Mouse (Mus musculus) C2C12 (cell line): ENCODE results near the gene Ocrl. TPM values are rescaled to one million over a fixed set of nuclear protein-coding genes. Genes with fewer than 3 reads are reported as not detected.

Experiments
- H3K27me3 ChIP-seq: one replicate; pipeline ENCODE4 v1.6.1; 2011; ENCODE audit not compliant: control insufficient read depth, insufficient read depth, insufficient read length
- H3K36me3 ChIP-seq: one replicate; pipeline ENCODE4 v1.6.1; 2011; ENCODE audit not compliant: control insufficient read depth, insufficient read depth
- H3K4me3 ChIP-seq: one replicate; pipeline ENCODE4 v1.5.1; 2011; ENCODE audit warnings: mild to moderate bottlenecking, control low read depth; ENCODE audit not compliant: poor library complexity, insufficient read depth, severe bottlenecking
- H3K79me2 ChIP-seq: one replicate; pipeline ENCODE4 v1.6.1; 2011; ENCODE audit not compliant: control insufficient read depth, insufficient read depth
- H3K79me3 ChIP-seq: one replicate; pipeline ENCODE4 v1.6.1; 2011; ENCODE audit warnings: low read depth, control low read depth
- H3ac ChIP-seq: one replicate; pipeline ENCODE3; 2011; ENCODE audit warnings: low read depth; ENCODE audit not compliant: control insufficient read depth, insufficient read length
- CEBPB ChIP-seq: IDR thresholded peaks from one replicate; pipeline ENCODE4 v1.6.1; 2011; ENCODE audit warnings: low read depth, mild to moderate bottlenecking, control low read depth, moderate library complexity
- CTCF ChIP-seq: IDR thresholded peaks from one replicate; pipeline ENCODE4 v1.5.1; 2011; ENCODE audit not compliant: control insufficient read depth, insufficient read depth, insufficient read length
- FOSL1 ChIP-seq: IDR thresholded peaks from one replicate; pipeline ENCODE4 v1.8.0; 2011; ENCODE audit warnings: mild to moderate bottlenecking, low read length; ENCODE audit not compliant: poor library complexity, insufficient read depth, severe bottlenecking
- MAX ChIP-seq: IDR thresholded peaks from one replicate; pipeline ENCODE4 v1.6.1; 2011; ENCODE audit warnings: mild to moderate bottlenecking, control low read depth
- MYOD1 ChIP-seq: IDR thresholded peaks from one replicate; pipeline ENCODE4 v1.6.1; 2011; ENCODE audit warnings: low read depth; ENCODE audit not compliant: control insufficient read depth, insufficient read length
- MYOG ChIP-seq: IDR thresholded peaks from one replicate; pipeline ENCODE4 v1.6.1; 2011; ENCODE audit not compliant: control insufficient read depth, insufficient read length; ENCODE audit errors: extremely low read depth
- USF1 ChIP-seq: IDR thresholded peaks from one replicate; pipeline ENCODE4 v1.6.1; 2011; ENCODE audit warnings: low read depth, mild to moderate bottlenecking, control low read depth, moderate library complexity
- polyA plus RNA-seq: library from polyadenylated mRNA; unstranded; fragments of >200 nt; fragmentation: generic; extraction: Trizol; gene quantifications from one replicate; pipeline ENCODE4 v1.2.1, GENCODE M21; 2012; ENCODE audit warnings: missing spikeins

Ocrl gene
- polyA plus RNA-seq, 1 experiment: 4.8 TPM

- no peaks in the 10 kb centered on the region for H3K79me3 ChIP-seq
- no peaks in the 10 kb centered on the region for H3K79me2 ChIP-seq
- H3K27me3 ChIP-seq: no peaks in the 10 kb centered on the region
- no peak overlapping the region for H3ac ChIP-seq
- TF ChIP-seq FOSL1: no peak
- no peak for TF ChIP-seq USF1
- TF ChIP-seq MYOG: no peak
- TF ChIP-seq MYOD1: no peak
- no peak for TF ChIP-seq CEBPB
- no peak for TF ChIP-seq MAX
- no peak for TF ChIP-seq CTCF
- H3K36me3 ChIP-seq: no peaks in the 10 kb centered on the region
- no peak overlapping the region for H3K4me3 ChIP-seq
These were observed 99.5 kb downstream of the Ocrl start for GRCm38 (mm10) chrX:48011656-48012055.

Other genes with a start within 250 kb of the Ocrl start
- gene Smarca1, start 19.4 kb upstream of the Ocrl start, polyA plus RNA-seq: 0.01 TPM
- gene Apln, start 122.5 kb downstream of the Ocrl start, polyA plus RNA-seq: 6.5 TPM
- 0.11 TPM for gene Xpnpep2, start 196.3 kb downstream of the Ocrl start, polyA plus RNA-seq
- gene Sash3, start 234.0 kb downstream of the Ocrl start, polyA plus RNA-seq: not detected